Mouse (Mus musculus) neural tube, embryonic 11.5 days (tissue): Measurements from ENCODE around the gene Mum1. TPM values are rescaled to one million over a fixed set of nuclear protein-coding genes. Genes with fewer than 3 reads are reported as not detected.

Experiments
- microRNA-seq: library from miRNA; unstranded; fragments of <30 nt; microRNA quantifications from one replicate; pipeline ENCODE4, GENCODE M21; 2016
- polyA plus RNA-seq: library from polyadenylated mRNA; unstranded; fragments of >200 nt; fragmentation: Nextera tagmentation; extraction: Ambion mirVana; gene quantifications from 2 replicates; pipeline ENCODE4 v1.2.1, GENCODE M21; 2014

The Mum1 gene
- polyA plus RNA-seq, 1 experiment from 2014 or later, result 59.6 TPM

Small RNAs within 50 kb of the gene (microRNA-seq; reads per million reads assigned to microRNA genes)
- gene Mir6911, result not detected

Other genes starting within 250 kb of the Mum1 start
- 16.1 and 17.7 TPM in 2 replicates for gene Tmem259, start 242.1 kb upstream of the Mum1 start, polyA plus RNA-seq
- 167 and 187 TPM in 2 replicates for gene Cnn2, start 237.8 kb upstream of the Mum1 start, polyA plus RNA-seq
- 4.3 and 7.0 TPM in 2 replicates for gene Abca7, start 229.9 kb upstream of the Mum1 start, polyA plus RNA-seq
- 4.6 and 4.9 TPM in 2 replicates for gene Arhgap45, start 209.8 kb upstream of the Mum1 start, polyA plus RNA-seq
- 222 and 234 TPM in 2 replicates for gene Polr2e, start 186.6 kb upstream of the Mum1 start, polyA plus RNA-seq
- gene Gpx4, start 179.3 kb upstream of the Mum1 start, polyA plus RNA-seq, result 540 and 570 TPM in 2 replicates
- gene Sbno2, start 120.9 kb upstream of the Mum1 start, polyA plus RNA-seq, result 11.3 and 11.9 TPM in 2 replicates
- 22.0 and 23.5 TPM in 2 replicates for gene Stk11, start 110.6 kb upstream of the Mum1 start, polyA plus RNA-seq
- 376 and 386 TPM in 2 replicates for gene Atp5d, start 87.8 kb upstream of the Mum1 start, polyA plus RNA-seq
- 11.1 and 11.3 TPM in 2 replicates for gene Cbarp, start 85.6 kb upstream of the Mum1 start, polyA plus RNA-seq
- gene Midn, start 78.2 kb upstream of the Mum1 start, polyA plus RNA-seq, result 70.0 and 78.2 TPM in 2 replicates
- 84.0 and 85.1 TPM in 2 replicates for gene Cirbp, start 60.4 kb upstream of the Mum1 start, polyA plus RNA-seq
- 8.8 and 10.8 TPM in 2 replicates for gene 1600002K03Rik, start 53.5 kb upstream of the Mum1 start, polyA plus RNA-seq
- gene Efna2, start 47.0 kb upstream of the Mum1 start, polyA plus RNA-seq, result 36.2 and 38.9 TPM in 2 replicates
- 247 and 261 TPM in 2 replicates for gene Ndufs7, start 22.7 kb downstream of the Mum1 start, polyA plus RNA-seq
- 35.1 and 37.7 TPM in 2 replicates for gene Gamt, start 34.6 kb downstream of the Mum1 start, polyA plus RNA-seq
- 49.8 and 51.9 TPM in 2 replicates for gene Dazap1, start 35.1 kb downstream of the Mum1 start, polyA plus RNA-seq
- gene Rps15, start 66.0 kb downstream of the Mum1 start, polyA plus RNA-seq, result 857 and 860 TPM in 2 replicates
- gene Apc2, start 69.5 kb downstream of the Mum1 start, polyA plus RNA-seq, result 81.4 and 81.7 TPM in 2 replicates
- 37.3 and 40.5 TPM in 2 replicates for gene 2310011J03Rik, start 94.1 kb downstream of the Mum1 start, polyA plus RNA-seq
- 2.0 and 2.4 TPM in 2 replicates for gene Pcsk4, start 103.1 kb downstream of the Mum1 start, polyA plus RNA-seq
- 4.2 and 5.5 TPM in 2 replicates for gene Reep6, start 103.5 kb downstream of the Mum1 start, polyA plus RNA-seq
- gene Adamtsl5, start 122.0 kb downstream of the Mum1 start, polyA plus RNA-seq, result 0.17 and 0.27 TPM in 2 replicates
- 0.17 TPM in 1 of 2 replicates, not detected in the other for gene Plk5, start 130.0 kb downstream of the Mum1 start, polyA plus RNA-seq
- gene Mex3d, start 161.2 kb downstream of the Mum1 start, polyA plus RNA-seq, result 12.6 and 15.5 TPM in 2 replicates
- 262 and 271 TPM in 2 replicates for gene Mbd3, start 173.1 kb downstream of the Mum1 start, polyA plus RNA-seq
- gene Uqcr11, start 180.4 kb downstream of the Mum1 start, polyA plus RNA-seq, result 494 and 521 TPM in 2 replicates
- gene Tcf3, start 207.2 kb downstream of the Mum1 start, polyA plus RNA-seq, result 177 and 178 TPM in 2 replicates